7 mouse cellular contexts compared by ENCODE assay signal in genomic region chr4:62274841-62275536, GRCm38 (mm10). TPM values are rescaled to one million over a fixed set of nuclear protein-coding genes. Genes with fewer than 3 reads are reported as not detected.
DNase-seq lines count a peak whose midpoint lies in the region; ATAC-seq and TF ChIP-seq lines count a peak whose summit lies in the region.

No protein-coding gene starts in this region.

- H3K4me1 ChIP-seq in liver, embryonic 12.5 days = peaks cover 9% of the 10 kb centered on the region
- H3K4me1 ChIP-seq in liver, embryonic 11.5 days (replicated peaks; ENCODE audit: control insufficient read depth, insufficient read depth, low read length) = 0 out of 2 replicates have a peak, but pooled peaks cover 2% of the 10 kb centered on the region
- H3K4me1 ChIP-seq in liver, embryonic 15.5 days (replicated peaks) = peaks cover 11% of the 10 kb centered on the region; the same call in 1 of the 2 replicates
- no peaks in the 10 kb centered on the region for H3K4me1 ChIP-seq in stomach, postnatal 0 days (replicated peaks; ENCODE audit: control insufficient read depth, insufficient read depth)
- H3K4me1 ChIP-seq in lung, adult 2 months (ENCODE audit: control insufficient read depth, insufficient read depth, low read length) = peaks cover 2% of the 10 kb centered on the region; the same call in 1 of the 2 replicates

- TF ChIP-seq EP300 in stomach, postnatal 0 days (optimal IDR thresholded peaks at IDR 0.05) = no peak

- H3K4me2 ChIP-seq in liver, embryonic 12.5 days = peak overlapping the region; percentile 6; the same call in 1 of the 2 replicates
- H3K4me2 ChIP-seq in liver, embryonic 11.5 days = no peak overlapping the region; the same call in 1 of the 2 replicates
- H3K4me2 ChIP-seq in liver, embryonic 15.5 days = peak overlapping the region; percentile 6; the same call in 1 of the 2 replicates
- no peak overlapping the region for H3K4me2 ChIP-seq in stomach, postnatal 0 days (replicated peaks; ENCODE audit: low read depth)

- H3K9me3 ChIP-seq in liver, embryonic 12.5 days (replicated peaks) = no peaks in the 10 kb centered on the region
- H3K9me3 ChIP-seq in liver, embryonic 11.5 days (ENCODE audit: control insufficient read depth, low read length) = no peaks in the 10 kb centered on the region
- no peaks in the 10 kb centered on the region for H3K9me3 ChIP-seq in liver, embryonic 15.5 days (replicated peaks)
- no peaks in the 10 kb centered on the region for H3K9me3 ChIP-seq in stomach, postnatal 0 days (ENCODE audit: control insufficient read depth, low read length)

- WGBS in liver, embryonic 12.5 days (ENCODE audit: insufficient replicate concordance) = 46% methylated on average over 12 of the region's 12 CpGs
- WGBS in liver, embryonic 11.5 days = 54% methylated on average over 12 of the region's 12 CpGs
- WGBS in liver, embryonic 15.5 days (ENCODE audit: insufficient replicate concordance) = 32% methylated on average over 12 of the region's 12 CpGs
- WGBS in stomach, postnatal 0 days = 38% methylated on average over 12 of the region's 12 CpGs
- WGBS in lung, adult 2 months = 24% methylated on average over 12 of the region's 12 CpGs

- TF ChIP-seq CTCF in stomach, postnatal 0 days (IDR thresholded peaks at IDR 0.05; ENCODE audit: low read depth) = no peak
- TF ChIP-seq CTCF in lung, adult 2 months (IDR thresholded peaks at IDR 0.05; ENCODE audit: insufficient read depth, low read length) = no peak

- H3K4me3 ChIP-seq in liver, embryonic 12.5 days = no peak overlapping the region
- no peak overlapping the region for H3K4me3 ChIP-seq in liver, embryonic 11.5 days (ENCODE audit: low read depth, low read length)
- H3K4me3 ChIP-seq in liver, embryonic 15.5 days (replicated peaks) = no peak overlapping the region
- no peak overlapping the region for H3K4me3 ChIP-seq in stomach, postnatal 0 days (ENCODE audit: low read depth, low read length)
- no peak overlapping the region for H3K4me3 ChIP-seq in lung, adult 2 months (replicated peaks; ENCODE audit: extremely low read depth, low read depth, low read length)

- DNase-seq in liver, embryonic 11.5 days (ENCODE audit: low spot score) = no peak
- DNase-seq in fibroblast of lung, adult 2 months (ENCODE audit: low read depth) = peak; percentile 48
- no peak for DNase-seq in stomach, postnatal 0 days (ENCODE audit: low spot score)
- DNase-seq in cerebellum, adult 9-10 months = no peak
- DNase-seq in lung, adult 2 months = no peak

- peak overlapping the region; percentile 24; the same call in 1 of the 2 replicates for H3K9ac ChIP-seq in liver, embryonic 12.5 days
- H3K9ac ChIP-seq in liver, embryonic 11.5 days (ENCODE audit: low read depth, low read length) = no peak overlapping the region
- H3K9ac ChIP-seq in liver, embryonic 15.5 days = no peak overlapping the region
- H3K9ac ChIP-seq in stomach, postnatal 0 days (ENCODE audit: low read length) = no peak overlapping the region

- no peak for TF ChIP-seq POLR2A in lung, adult 2 months (IDR thresholded peaks at IDR 0.05; ENCODE audit: borderline replicate concordance, extremely low read depth, low read depth, low read length)

- no peaks in the 10 kb centered on the region for H3K36me3 ChIP-seq in liver, embryonic 12.5 days
- H3K36me3 ChIP-seq in liver, embryonic 11.5 days (ENCODE audit: control insufficient read depth, insufficient read depth, low read length) = no peaks in the 10 kb centered on the region
- H3K36me3 ChIP-seq in liver, embryonic 15.5 days (replicated peaks) = no peaks in the 10 kb centered on the region
- H3K36me3 ChIP-seq in stomach, postnatal 0 days (ENCODE audit: control insufficient read depth, insufficient read depth, low read length) = no peaks in the 10 kb centered on the region

- H3K27me3 ChIP-seq in liver, embryonic 12.5 days (replicated peaks) = no peaks in the 10 kb centered on the region
- H3K27me3 ChIP-seq in liver, embryonic 11.5 days (replicated peaks; ENCODE audit: control insufficient read depth, insufficient read depth, low read length) = no peaks in the 10 kb centered on the region
- H3K27me3 ChIP-seq in liver, embryonic 15.5 days = no peaks in the 10 kb centered on the region
- H3K27me3 ChIP-seq in stomach, postnatal 0 days (ENCODE audit: control insufficient read depth, insufficient read depth, low read length) = no peaks in the 10 kb centered on the region

- ATAC-seq in liver, embryonic 12.5 days = no peak
- ATAC-seq in liver, embryonic 11.5 days (replicated peaks; ENCODE audit: low FRiP score) = no peak
- no peak for ATAC-seq in liver, embryonic 15.5 days (ENCODE audit: insufficient read depth)
- ATAC-seq in stomach, postnatal 0 days (ENCODE audit: low FRiP score, low TSS enrichment) = peak; percentile 47; the same call in 1 of the 2 replicates

- H3K27ac ChIP-seq in liver, embryonic 12.5 days = no peak overlapping the region
- H3K27ac ChIP-seq in liver, embryonic 11.5 days (ENCODE audit: low read depth, low read length) = no peak overlapping the region
- H3K27ac ChIP-seq in liver, embryonic 15.5 days (replicated peaks) = no peak overlapping the region
- H3K27ac ChIP-seq in stomach, postnatal 0 days (replicated peaks) = no peak overlapping the region

RNA-seq across cellular contexts. Expression of gene Slc31a2, which starts 12.6 kb away (rescaled TPM):
- polyA plus RNA-seq in liver, embryonic 12.5 days (2016; fragmentation: Nextera tagmentation; extraction: Ambion mirVana) = 6.5 and 6.8 TPM in 2 replicates
- polyA plus RNA-seq in liver, embryonic 11.5 days (2014; fragmentation: Nextera tagmentation; extraction: Ambion mirVana) = 8.4 TPM in 2 replicates
- polyA plus RNA-seq in liver, embryonic 15.5 days (2015; fragmentation: Nextera tagmentation; extraction: Ambion mirVana) = 9.1 and 9.8 TPM in 2 replicates
- 32.6 and 35.7 TPM in 2 replicates for polyA plus RNA-seq in stomach, postnatal 0 days (2015; fragmentation: Nextera tagmentation; extraction: Ambion mirVana)
- 22.3 and 30.7 TPM in 2 replicates for polyA plus RNA-seq in lung, adult 2 months (2012; rRNA removed)

RNA-seq across cellular contexts. Expression of gene Zfp37, which starts 44.1 kb away (rescaled TPM):
- 0.82 and 1.2 TPM in 2 replicates for polyA plus RNA-seq in liver, embryonic 12.5 days (2016; fragmentation: Nextera tagmentation; extraction: Ambion mirVana)
- polyA plus RNA-seq in liver, embryonic 11.5 days (2014; fragmentation: Nextera tagmentation; extraction: Ambion mirVana) = 3.4 and 4.1 TPM in 2 replicates
- polyA plus RNA-seq in liver, embryonic 15.5 days (2015; fragmentation: Nextera tagmentation; extraction: Ambion mirVana) = 0.31 and 0.43 TPM in 2 replicates
- 2.9 and 3.2 TPM in 2 replicates for polyA plus RNA-seq in stomach, postnatal 0 days (2015; fragmentation: Nextera tagmentation; extraction: Ambion mirVana)
- 0.58 and 1.1 TPM in 2 replicates for polyA plus RNA-seq in lung, adult 2 months (2012; rRNA removed)

Comparison
In these comparisons a context has a peak if more than half of its experiments do, and no peak if none do; other contexts are left out.
1. H3K4me2 ChIP-seq: peak in liver, embryonic 12.5 days (single experiment) and liver, embryonic 15.5 days (single experiment); none in liver, embryonic 11.5 days (single experiment) and stomach, postnatal 0 days (single experiment).